Mouse (Mus musculus) embryonic fibroblast, embryonic 13.5 days (primary cell): ENCODE data around the gene Mrgprb8. TPM values are rescaled to one million over a fixed set of nuclear protein-coding genes. Genes with fewer than 3 reads are reported as not detected.
"Not testable (repeated sequence)": the region's sequence is repeated elsewhere in the genome, so short reads cannot be mapped to it uniquely, and the experiment has no call there.

Experiments
- H3K27ac ChIP-seq: 2 replicates; pipeline ENCODE4 v1.5.1; 2012; ENCODE audit warnings: low read length, control low read depth, inconsistent platforms; ENCODE audit not compliant: insufficient read depth
- H3K4me1 ChIP-seq: 2 replicates; pipeline ENCODE4 v1.6.1; 2011; ENCODE audit warnings: low read length; ENCODE audit not compliant: control insufficient read depth, insufficient read depth
- H3K4me3 ChIP-seq: 2 replicates; pipeline ENCODE4 v1.5.1; 2011; ENCODE audit warnings: mild to moderate bottlenecking, control low read depth, low read length; ENCODE audit not compliant: insufficient read depth
- CTCF ChIP-seq: IDR thresholded peaks from 2 replicates; pipeline ENCODE4 v1.5.1; 2011; ENCODE audit warnings: mild to moderate bottlenecking, control low read depth, low read length, moderate library complexity, borderline replicate concordance; ENCODE audit not compliant: insufficient read depth
- POLR2A ChIP-seq: IDR thresholded peaks from 2 replicates; pipeline ENCODE4 v1.6.1; 2011; ENCODE audit warnings: low read depth, mild to moderate bottlenecking, control low read depth, low read length, moderate library complexity
- polyA plus RNA-seq: library from polyadenylated mRNA; stranded (reverse); fragments of >200 nt; gene quantifications from 2 replicates; pipeline ENCODE4 v1.2.4, GENCODE M21; 2011; ENCODE audit warnings: low read depth; ENCODE audit not compliant: missing spikeins, insufficient read length

The Mrgprb8 gene
- polyA plus RNA-seq, result not detected in 2 replicates

DNA sequence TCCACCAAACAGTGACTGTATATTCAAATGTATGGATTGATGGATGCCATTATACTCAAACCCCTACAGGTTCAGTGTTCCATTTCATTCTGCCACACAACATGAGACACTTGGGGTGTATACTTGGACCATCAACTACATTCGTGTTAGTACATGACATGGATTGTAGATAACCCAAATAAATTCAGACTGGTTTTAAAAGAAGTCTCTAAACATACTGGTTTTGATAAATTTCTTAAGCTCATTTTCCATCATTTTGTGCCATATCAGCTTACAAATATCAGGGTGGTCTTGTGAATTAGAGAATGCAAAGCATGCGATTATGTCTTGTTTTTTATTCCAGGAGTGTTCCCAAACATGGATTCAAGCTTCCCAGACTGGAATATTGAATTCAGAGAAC, at the start of gene Mrgprb8:
Gene Mrgprb8, plus strand, starts transcription at position 301 of the 400 bp plus-strand sequence.
- H3K27ac ChIP-seq, result no peak within 1 kb of the TSS
- H3K4me1 ChIP-seq, result no peaks in the 10 kb centered on the region
- TF ChIP-seq CTCF (no peak), POLR2A (no peak)
- no peak within 1 kb of the TSS for H3K4me3 ChIP-seq

DNA sequence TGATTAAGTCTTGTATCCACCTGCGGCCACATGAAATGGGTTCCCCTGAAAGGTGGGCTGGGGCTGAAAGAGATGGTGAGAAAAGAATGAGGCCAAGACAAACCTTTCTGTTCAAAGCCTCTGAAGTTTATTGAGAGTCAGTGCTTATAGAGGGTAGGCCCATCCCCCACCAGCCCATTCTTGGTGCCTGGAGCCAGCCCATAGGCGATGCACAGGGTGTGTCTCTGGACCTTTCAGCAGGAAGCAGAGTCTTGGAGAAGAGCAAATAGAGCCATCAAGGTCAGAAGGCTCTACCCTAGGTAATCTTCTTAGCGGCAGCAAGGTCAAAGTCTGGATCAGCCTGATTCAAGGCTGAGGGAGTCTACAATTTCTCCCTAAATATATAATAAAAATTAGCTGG, 47.6 kb downstream of the Mrgprb8 start:
- H3K4me1 ChIP-seq, H3K27ac ChIP-seq, H3K4me3 ChIP-seq: not testable (repeated sequence)

DNA sequence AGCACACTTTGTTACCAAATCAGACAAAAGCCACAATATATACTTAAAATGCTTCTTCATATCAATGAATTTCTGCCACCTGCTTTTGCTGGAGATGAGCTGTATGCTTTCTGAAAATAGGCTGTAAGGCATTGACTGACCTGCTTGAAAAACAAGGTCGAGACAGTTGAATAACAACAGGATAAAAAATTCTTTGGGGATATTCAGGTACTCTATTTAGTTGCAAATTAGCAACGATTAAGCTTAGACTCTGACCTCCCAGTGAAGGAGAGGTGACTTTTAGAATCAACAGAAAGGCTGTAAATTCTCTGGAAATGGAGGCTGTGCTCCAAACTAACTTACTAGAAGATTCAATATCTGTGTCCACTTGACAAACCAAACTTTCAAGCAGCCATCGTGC, 48.3 kb downstream of the Mrgprb8 start:
- TF ChIP-seq CTCF (no peak), POLR2A (no peak)
- Histone ChIP-seq H3K27ac (no peak overlapping the region), H3K4me3 (no peak overlapping the region), H3K4me1 (no peaks in the 10 kb centered on the region)

Other genes starting within 250 kb of the Mrgprb8 start
- gene Mrgprb5, start 219.5 kb upstream of the Mrgprb8 start, polyA plus RNA-seq, result not detected in 2 replicates
- not detected in 2 replicates for gene Mrgprb4, start 189.2 kb upstream of the Mrgprb8 start, polyA plus RNA-seq
- not detected in 2 replicates for gene Mrgprb1, start 67.8 kb downstream of the Mrgprb8 start, polyA plus RNA-seq
- gene Mrgprx2, start 110.8 kb downstream of the Mrgprb8 start, polyA plus RNA-seq, result not detected in 2 replicates
- not detected in 2 replicates for gene Mrgprb2, start 169.6 kb downstream of the Mrgprb8 start, polyA plus RNA-seq